Mouse (Mus musculus): ENCODE measurements around the gene Ankfn1. TPM values are rescaled to one million over a fixed set of nuclear protein-coding genes. Genes with fewer than 3 reads are reported as not detected.

Gene Ankfn1
- polyA plus RNA-seq, 1 experiment from 2014 or later = 6.5 TPM

- Histone ChIP-seq H3K4me3 (no peak overlapping the region), H3K9ac (no peak overlapping the region), H3K4me2 (no peak overlapping the region), H3K4me1 (no peaks in the 10 kb centered on the region), H3K36me3 (replicated peaks) (no peaks in the 10 kb centered on the region), H3K9me3 (no peaks in the 10 kb centered on the region), H3K27ac (no peak overlapping the region), H3K27me3 (replicated peaks) (no peaks in the 10 kb centered on the region)
- 61% methylated on average over 3 of the region's 3 CpGs for WGBS
- no peak for ATAC-seq (replicated peaks)
Observed at GRCm38 (mm10) chr11:89672510-89673085, 104.9 kb downstream of the Ankfn1 start.

- WGBS = 57% methylated on average over 14 of the region's 14 CpGs
- H3K4me3 ChIP-seq = no peak overlapping the region
- no peak overlapping the region for H3K4me2 ChIP-seq
- H3K4me1 ChIP-seq = 0 out of 2 replicates have a peak, but pooled peaks cover 4% of the 10 kb centered on the region
- no peaks in the 10 kb centered on the region for H3K9me3 ChIP-seq
- H3K27me3 ChIP-seq (replicated peaks) = no peaks in the 10 kb centered on the region
- ATAC-seq (replicated peaks) = no peak
- no peaks in the 10 kb centered on the region for H3K36me3 ChIP-seq (replicated peaks)
- no peak overlapping the region for H3K9ac ChIP-seq
- no peak overlapping the region for H3K27ac ChIP-seq
Observed at GRCm38 (mm10) chr11:89665170-89665880, 112.1 kb downstream of the Ankfn1 start.

- WGBS = 88% methylated on average over 3 of the region's 3 CpGs
- Histone ChIP-seq H3K4me1 (no peaks in the 10 kb centered on the region), H3K27me3 (replicated peaks) (no peaks in the 10 kb centered on the region), H3K9me3 (no peaks in the 10 kb centered on the region), H3K9ac (no peak overlapping the region), H3K4me2 (no peak overlapping the region), H3K27ac (no peak overlapping the region), H3K4me3 (no peak overlapping the region), H3K36me3 (replicated peaks) (no peaks in the 10 kb centered on the region)
- no peak for ATAC-seq (replicated peaks)
Observed at GRCm38 (mm10) chr11:89659048-89659447, 118.4 kb downstream of the Ankfn1 start.

- Histone ChIP-seq H3K9me3 (no peaks in the 10 kb centered on the region), H3K4me2 (no peak overlapping the region), H3K27ac (no peak overlapping the region), H3K4me1 (no peaks in the 10 kb centered on the region), H3K9ac (no peak overlapping the region), H3K36me3 (replicated peaks) (no peaks in the 10 kb centered on the region), H3K27me3 (replicated peaks) (no peaks in the 10 kb centered on the region), H3K4me3 (no peak overlapping the region)
- ATAC-seq (replicated peaks) = no peak
Observed at GRCm38 (mm10) chr11:89656556-89656955, 120.9 kb downstream of the Ankfn1 start.

DNA sequence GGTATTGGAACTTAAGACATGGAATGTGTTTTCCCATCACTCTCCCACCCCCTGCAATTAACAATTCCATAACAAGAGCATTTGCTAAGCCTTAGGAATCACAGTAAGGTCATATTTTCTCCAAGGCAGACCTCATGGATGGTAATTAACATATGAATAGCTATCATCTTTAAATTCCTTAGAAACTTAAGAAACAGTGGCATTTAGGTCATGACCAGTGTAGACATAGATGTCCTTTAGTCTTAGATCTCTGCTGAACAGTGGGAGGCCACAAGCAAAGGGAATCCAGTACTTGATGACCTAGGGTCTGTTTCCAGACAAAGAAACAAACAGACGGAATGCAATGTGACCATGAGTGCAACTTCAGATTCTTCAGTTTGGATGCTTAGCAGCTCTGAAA, 141.7 kb downstream of the Ankfn1 start:
- Histone ChIP-seq H3K9ac (no peak overlapping the region), H3K9me3 (no peaks in the 10 kb centered on the region), H3K4me1 (no peaks in the 10 kb centered on the region), H3K4me3 (no peak overlapping the region), H3K27ac (no peak overlapping the region), H3K27me3 (replicated peaks) (no peaks in the 10 kb centered on the region), H3K36me3 (replicated peaks) (no peaks in the 10 kb centered on the region), H3K4me2 (no peak overlapping the region)
- WGBS = 66% methylated on average over 1 of the region's 1 CpGs
- no peak for ATAC-seq (replicated peaks)

- Histone ChIP-seq H3K4me1 (peaks cover 4% of the 10 kb centered on the region; the same call in 1 of the 2 replicates), H3K27ac (no peak overlapping the region), H3K9ac (no peak overlapping the region), H3K4me2 (no peak overlapping the region), H3K36me3 (replicated peaks) (no peaks in the 10 kb centered on the region), H3K9me3 (no peaks in the 10 kb centered on the region), H3K4me3 (no peak overlapping the region), H3K27me3 (replicated peaks) (no peaks in the 10 kb centered on the region)
- no peak for ATAC-seq (replicated peaks)
- WGBS = 83% methylated on average over 2 of the region's 2 CpGs
Observed at GRCm38 (mm10) chr11:89631315-89631714, 146.1 kb downstream of the Ankfn1 start.

DNA sequence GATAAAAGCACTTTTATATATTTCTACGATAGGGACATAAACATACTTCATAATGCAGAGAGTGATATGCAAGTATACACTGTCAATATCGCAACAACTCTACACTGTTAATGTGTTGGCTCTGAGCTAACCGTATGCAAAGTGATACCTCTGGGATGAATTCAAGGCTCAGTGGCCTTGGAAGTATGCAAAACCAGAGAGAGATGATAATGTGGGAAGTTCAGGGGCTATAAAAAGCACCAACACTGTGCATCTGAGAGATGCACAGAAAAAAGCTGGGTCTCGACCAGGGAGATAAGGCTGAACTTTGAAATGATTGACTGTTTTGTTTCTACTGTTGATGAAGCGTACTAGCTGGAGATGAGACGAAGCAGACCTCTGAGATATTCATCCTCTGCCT, 148.9 kb downstream of the Ankfn1 start:
- Histone ChIP-seq H3K36me3 (replicated peaks) (no peaks in the 10 kb centered on the region), H3K27ac (no peak overlapping the region), H3K4me3 (no peak overlapping the region), H3K27me3 (replicated peaks) (no peaks in the 10 kb centered on the region), H3K4me2 (no peak overlapping the region), H3K9ac (no peak overlapping the region), H3K4me1 (peaks cover 4% of the 10 kb centered on the region; the same call in 1 of the 2 replicates), H3K9me3 (no peaks in the 10 kb centered on the region)
- no peak for ATAC-seq (replicated peaks)
- WGBS = 77% methylated on average over 6 of the region's 6 CpGs

DNA sequence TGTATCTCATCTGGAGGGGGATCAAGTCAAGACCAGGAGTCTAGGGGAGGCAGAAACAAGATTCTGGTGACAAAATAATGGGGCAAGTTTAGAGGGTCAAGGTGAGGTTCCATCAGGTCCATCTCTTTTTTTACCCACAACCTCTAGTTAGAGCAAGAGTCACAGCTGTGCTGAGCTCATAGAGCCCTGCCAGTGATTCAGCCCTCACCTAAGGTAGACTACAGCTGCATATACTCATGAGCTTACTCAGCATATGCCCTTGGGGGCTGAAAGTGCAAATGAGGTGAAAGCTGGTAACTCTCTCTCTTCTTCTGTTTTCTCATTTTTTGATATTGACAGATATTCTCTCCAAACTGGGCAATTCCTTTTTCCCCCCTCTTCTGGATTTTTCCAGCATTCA, 150.2 kb downstream of the Ankfn1 start:
- Histone ChIP-seq H3K4me3 (no peak overlapping the region), H3K9ac (no peak overlapping the region), H3K4me1 (peaks cover 4% of the 10 kb centered on the region; the same call in 1 of the 2 replicates), H3K9me3 (no peaks in the 10 kb centered on the region), H3K27me3 (replicated peaks) (no peaks in the 10 kb centered on the region), H3K36me3 (replicated peaks) (no peaks in the 10 kb centered on the region), H3K27ac (no peak overlapping the region), H3K4me2 (no peak overlapping the region)
- ATAC-seq (replicated peaks) = no peak

DNA sequence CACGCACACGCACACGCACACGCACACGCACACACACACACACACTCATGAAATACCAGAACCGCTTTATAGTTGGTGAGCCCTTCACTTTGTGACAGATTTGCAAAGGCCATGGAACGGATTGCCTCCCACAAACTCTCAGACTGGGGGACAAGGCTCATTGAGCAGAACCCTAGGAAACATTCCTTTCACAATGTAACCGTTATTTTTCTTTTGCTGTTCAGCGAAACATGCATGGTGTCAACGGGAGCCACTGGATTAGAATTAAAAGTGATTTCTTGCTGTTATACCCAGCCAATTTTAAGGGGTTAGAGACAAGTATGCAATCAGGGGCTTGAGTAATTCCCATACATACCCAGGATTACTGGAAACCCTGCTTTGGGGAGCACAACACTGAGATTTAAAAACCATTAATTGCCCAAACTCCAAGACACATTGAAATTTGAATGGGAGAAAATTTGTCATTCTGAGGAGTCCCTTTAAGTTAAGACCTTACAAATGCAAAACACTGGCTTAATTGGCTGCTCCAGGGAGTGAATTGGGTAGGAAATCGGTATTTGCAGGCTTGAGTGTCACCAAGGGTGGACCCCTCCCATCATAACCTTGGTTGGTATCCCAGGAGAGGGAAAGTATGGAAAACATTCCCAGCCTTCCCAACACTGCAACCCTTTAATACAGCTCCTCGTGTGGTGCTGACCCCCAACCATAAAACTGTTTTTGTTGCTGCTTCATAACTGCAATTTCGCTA, 153.6 kb downstream of the Ankfn1 start:
- peaks cover 14% of the 10 kb centered on the region; the same call in 1 of the 2 replicates for H3K4me1 ChIP-seq
- H3K9me3 ChIP-seq = no peaks in the 10 kb centered on the region
- H3K27ac ChIP-seq = no peak overlapping the region
- no peak overlapping the region for H3K9ac ChIP-seq
- H3K36me3 ChIP-seq (replicated peaks) = no peaks in the 10 kb centered on the region
- no peak for ATAC-seq (replicated peaks)
- WGBS = 53% methylated on average over 13 of the region's 13 CpGs
- H3K27me3 ChIP-seq (replicated peaks) = no peaks in the 10 kb centered on the region
- H3K4me2 ChIP-seq = no peak overlapping the region
- no peak overlapping the region for H3K4me3 ChIP-seq

- H3K27ac ChIP-seq = no peak overlapping the region
- peak; percentile 37 for ATAC-seq (replicated peaks)
Observed at GRCm38 (mm10) chr11:89619955-89620354, 157.5 kb downstream of the Ankfn1 start.

DNA sequence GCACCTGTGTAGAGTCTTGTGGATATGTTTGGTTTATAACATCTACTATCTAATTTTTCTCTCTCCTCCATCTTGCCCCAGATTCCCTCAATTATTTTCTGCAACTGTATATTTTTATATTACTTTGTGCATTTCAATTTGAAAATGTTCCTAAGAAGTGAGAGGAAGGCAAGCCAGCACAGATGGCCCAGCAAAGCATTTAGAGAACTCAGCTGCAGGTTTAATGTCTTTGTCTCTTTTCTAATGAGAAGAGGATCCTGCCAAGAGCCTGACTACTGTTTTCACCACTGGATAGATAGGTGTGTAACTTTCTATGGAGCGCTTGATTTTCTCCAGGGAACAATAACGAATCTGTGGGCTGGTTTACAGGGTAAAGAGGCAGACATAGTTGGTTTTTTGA, 161.6 kb downstream of the Ankfn1 start:
- H3K4me1 ChIP-seq = 0 out of 2 replicates have a peak, but pooled peaks cover 12% of the 10 kb centered on the region
- H3K27ac ChIP-seq = no peak overlapping the region
- H3K27me3 ChIP-seq (replicated peaks) = no peaks in the 10 kb centered on the region
- no peak overlapping the region for H3K4me2 ChIP-seq
- ATAC-seq (replicated peaks) = no peak
- 88% methylated on average over 2 of the region's 2 CpGs for WGBS
- no peaks in the 10 kb centered on the region for H3K36me3 ChIP-seq (replicated peaks)
- no peak overlapping the region for H3K4me3 ChIP-seq
- no peaks in the 10 kb centered on the region for H3K9me3 ChIP-seq
- no peak overlapping the region for H3K9ac ChIP-seq

More at GRCm38 (mm10) chr11:89619955-89620354, 157.5 kb downstream of the Ankfn1 start:
- 0 out of 2 replicates have a peak, but pooled peaks cover 12% of the 10 kb centered on the region for H3K4me1 ChIP-seq
- H3K9ac ChIP-seq = no peak overlapping the region
- no peaks in the 10 kb centered on the region for H3K27me3 ChIP-seq (replicated peaks)
- H3K36me3 ChIP-seq (replicated peaks) = no peaks in the 10 kb centered on the region
- no peak overlapping the region for H3K4me3 ChIP-seq
- no peak overlapping the region for H3K4me2 ChIP-seq
- no peaks in the 10 kb centered on the region for H3K9me3 ChIP-seq

DNA sequence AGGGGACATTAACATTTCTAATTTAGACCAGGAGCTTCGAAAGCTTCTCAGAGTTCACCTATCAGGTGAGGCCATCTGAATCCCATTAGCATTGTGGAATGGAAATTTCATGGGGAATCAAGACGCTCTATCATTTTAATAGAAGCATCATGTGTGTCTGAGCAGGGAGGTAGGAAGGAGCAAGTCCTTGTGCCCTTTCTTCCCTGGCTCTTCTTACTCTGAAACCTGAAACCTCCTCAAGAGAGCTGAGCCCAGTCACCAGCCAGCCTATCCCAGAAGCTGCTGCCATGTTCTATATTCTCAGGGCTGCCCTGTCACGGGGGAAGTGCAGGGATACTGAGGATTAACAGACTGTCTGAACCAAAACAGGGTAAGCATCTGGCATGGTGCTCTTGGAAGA, 165.9 kb downstream of the Ankfn1 start:
- 65% methylated on average over 3 of the region's 3 CpGs for WGBS
- H3K4me1 ChIP-seq = peaks cover 12% of the 10 kb centered on the region; the same call in 1 of the 2 replicates
- H3K27ac ChIP-seq = no peak overlapping the region
- no peak for ATAC-seq (replicated peaks)
- H3K4me2 ChIP-seq = no peak overlapping the region
- H3K9ac ChIP-seq = no peak overlapping the region
- no peaks in the 10 kb centered on the region for H3K36me3 ChIP-seq (replicated peaks)
- no peak overlapping the region for H3K4me3 ChIP-seq
- H3K9me3 ChIP-seq = no peaks in the 10 kb centered on the region
- H3K27me3 ChIP-seq (replicated peaks) = no peaks in the 10 kb centered on the region
